Mouse (Mus musculus) neural tube, embryonic 11.5 days (tissue): ENCODE measurements at regions not wholly inside any gene's neighbourhood (a gene's known extent, or its start where the extent isn't known, plus 50 kb on each side); places are given as distances from the start of the nearest gene placed in this dataset.

Experiments used
- ATAC-seq: fragments of 200-750 bp; cut with Nextera tagmentation; 2 replicates; pipeline ENCODE4 v1.8.0; 2017; ENCODE audit warnings: moderate number of reproducible peaks, mild to moderate bottlenecking, moderate TSS enrichment, moderate library complexity; ENCODE audit not compliant: insufficient read depth, low FRiP score, low TSS enrichment
- DNase-seq: peaks from one replicate; pipeline ENCODE4 v3.0.0-alpha.2; 2015; ENCODE audit warnings: low spot score
- H3K27ac ChIP-seq: fragments of 300-500 bp; sonication (generic); 2 replicates; pipeline ENCODE4 v1.5.1; 2014; ENCODE audit warnings: low read depth, mild to moderate bottlenecking, low read length
- H3K27me3 ChIP-seq: fragments of 300-500 bp; sonication (generic); 2 replicates; pipeline ENCODE4 v1.6.1; 2014; ENCODE audit warnings: mild to moderate bottlenecking, low read length, mixed read lengths; ENCODE audit not compliant: control insufficient read depth, insufficient read depth
- H3K36me3 ChIP-seq: fragments of 300-500 bp; sonication (generic); 2 replicates; pipeline ENCODE4 v1.6.1; 2014; ENCODE audit warnings: mild to moderate bottlenecking, low read length, moderate library complexity, mixed read lengths; ENCODE audit not compliant: control insufficient read depth, insufficient read depth
- H3K4me1 ChIP-seq: fragments of 300-500 bp; sonication (generic); 2 replicates; pipeline ENCODE4 v1.6.1; 2014; ENCODE audit warnings: low read length, mixed read lengths; ENCODE audit not compliant: control insufficient read depth, insufficient read depth
- H3K4me2 ChIP-seq: fragments of 300-500 bp; sonication (generic); 2 replicates; pipeline ENCODE4 v1.6.1; 2014; ENCODE audit warnings: low read depth, mild to moderate bottlenecking, moderate library complexity
- H3K4me3 ChIP-seq: fragments of 300-500 bp; sonication (generic); 2 replicates; pipeline ENCODE4 v1.5.1; 2014; ENCODE audit warnings: low read depth, low read length
- H3K9ac ChIP-seq: fragments of 300-500 bp; sonication (generic); 2 replicates; pipeline ENCODE4 v1.6.1; 2014; ENCODE audit warnings: mild to moderate bottlenecking, low read length
- H3K9me3 ChIP-seq: fragments of 300-500 bp; sonication (generic); 2 replicates; pipeline ENCODE4 v1.6.1; 2016; ENCODE audit warnings: low read length; ENCODE audit not compliant: control insufficient read depth
- WGBS: fragments of 180-500 bp; shearing (Covaris S2); extraction: QIAGEN DNeasy Blood & Tissue Kit; methylation state at CpG from one replicate; pipeline ENCODE4 v1.1.7; 2014; 5-methylcytosine and 5-hydroxymethylcytosine counted together

- Histone ChIP-seq H3K9ac (no peak overlapping the region), H3K36me3 (no peaks in the 10 kb centered on the region), H3K4me1 (no peaks in the 10 kb centered on the region), H3K27ac (no peak overlapping the region), H3K4me3 (no peak overlapping the region), H3K27me3 (no peaks in the 10 kb centered on the region), H3K4me2 (no peak overlapping the region), H3K9me3 (no peaks in the 10 kb centered on the region)
- ATAC-seq (no peak), DNase-seq (no peak)
- WGBS = 85% methylated on average over 12 of the region's 12 CpGs
Observed at GRCm38 (mm10) chr12:17113465-17114177, 63.1 kb downstream of the Kcnf1 start.

- Histone ChIP-seq H3K9ac (no peak overlapping the region), H3K27me3 (no peaks in the 10 kb centered on the region), H3K27ac (no peak overlapping the region), H3K4me1 (no peaks in the 10 kb centered on the region), H3K4me3 (no peak overlapping the region), H3K36me3 (no peaks in the 10 kb centered on the region), H3K4me2 (no peak overlapping the region), H3K9me3 (no peaks in the 10 kb centered on the region)
- DNase-seq (no peak), ATAC-seq (no peak)
- 91% methylated on average over 7 of the region's 7 CpGs for WGBS
Observed at GRCm38 (mm10) chr12:17112781-17113464, 63.8 kb downstream of the Kcnf1 start.

- H3K4me1 ChIP-seq = no peaks in the 10 kb centered on the region
- no peak overlapping the region for H3K9ac ChIP-seq
- 85% methylated on average over 1 of the region's 1 CpGs for WGBS
- no peak overlapping the region for H3K4me3 ChIP-seq
- no peaks in the 10 kb centered on the region for H3K36me3 ChIP-seq
- DNase-seq = no peak
- no peak overlapping the region for H3K4me2 ChIP-seq
- no peak overlapping the region for H3K27ac ChIP-seq
- H3K9me3 ChIP-seq = no peaks in the 10 kb centered on the region
- H3K27me3 ChIP-seq = no peaks in the 10 kb centered on the region
- ATAC-seq = no peak
Observed at GRCm38 (mm10) chr12:17106220-17106619, 70.5 kb downstream of the Kcnf1 start.

- no peak overlapping the region for H3K9ac ChIP-seq
- H3K4me3 ChIP-seq = no peak overlapping the region
- H3K4me1 ChIP-seq = no peaks in the 10 kb centered on the region
- no peaks in the 10 kb centered on the region for H3K9me3 ChIP-seq
- H3K27me3 ChIP-seq = no peaks in the 10 kb centered on the region
- H3K36me3 ChIP-seq = no peaks in the 10 kb centered on the region
- WGBS = 85% methylated on average over 6 of the region's 6 CpGs
- H3K4me2 ChIP-seq = no peak overlapping the region
- H3K27ac ChIP-seq = no peak overlapping the region
- no peak for ATAC-seq
- no peak for DNase-seq
Observed at GRCm38 (mm10) chr12:17105057-17105712, 71.5 kb downstream of the Kcnf1 start.

GRCm38 (mm10) chr12:17101842-17102241 lies 74.8 kb downstream of the Kcnf1 start:
- Histone ChIP-seq H3K4me1 (peaks cover 5% of the 10 kb centered on the region), H3K9me3 (no peaks in the 10 kb centered on the region), H3K4me3 (no peak overlapping the region), H3K9ac (no peak overlapping the region), H3K27me3 (no peaks in the 10 kb centered on the region), H3K4me2 (no peak overlapping the region), H3K27ac (no peak overlapping the region), H3K36me3 (no peaks in the 10 kb centered on the region)
- no peak for DNase-seq
- ATAC-seq = no peak
- 90% methylated on average over 3 of the region's 3 CpGs for WGBS

GRCm38 (mm10) chr12:17097800-17098271 lies 78.9 kb downstream of the Kcnf1 start:
- Histone ChIP-seq H3K27me3 (no peaks in the 10 kb centered on the region), H3K9me3 (no peaks in the 10 kb centered on the region), H3K4me1 (peaks cover 8% of the 10 kb centered on the region), H3K9ac (no peak overlapping the region), H3K36me3 (no peaks in the 10 kb centered on the region), H3K4me2 (no peak overlapping the region), H3K4me3 (no peak overlapping the region), H3K27ac (0 out of 2 replicates have a peak overlapping the region, but pooled peaks have one; percentile 60)
- peak; percentile 50 for DNase-seq
- WGBS = 44% methylated on average over 15 of the region's 15 CpGs
- ATAC-seq = peak; percentile 85

GRCm38 (mm10) chr12:17094758-17095157 lies 81.9 kb downstream of the Kcnf1 start:
- H3K9ac ChIP-seq = no peak overlapping the region
- no peak overlapping the region for H3K4me2 ChIP-seq
- H3K4me3 ChIP-seq = no peak overlapping the region
- H3K36me3 ChIP-seq = no peaks in the 10 kb centered on the region
- WGBS = 90% methylated on average over 4 of the region's 4 CpGs
- H3K27ac ChIP-seq = no peak overlapping the region
- no peaks in the 10 kb centered on the region for H3K27me3 ChIP-seq
- H3K4me1 ChIP-seq = peaks cover 8% of the 10 kb centered on the region
- ATAC-seq (no peak), DNase-seq (no peak)
- no peaks in the 10 kb centered on the region for H3K9me3 ChIP-seq

- no peak overlapping the region for H3K4me3 ChIP-seq
- H3K27me3 ChIP-seq = no peaks in the 10 kb centered on the region
- ATAC-seq (no peak), DNase-seq (no peak)
- 76% methylated on average over 3 of the region's 3 CpGs for WGBS
- H3K36me3 ChIP-seq = no peaks in the 10 kb centered on the region
- H3K9ac ChIP-seq = no peak overlapping the region
- no peaks in the 10 kb centered on the region for H3K9me3 ChIP-seq
- peaks cover 8% of the 10 kb centered on the region for H3K4me1 ChIP-seq
- no peak overlapping the region for H3K27ac ChIP-seq
- no peak overlapping the region for H3K4me2 ChIP-seq
Observed at GRCm38 (mm10) chr12:17093772-17094171, 82.2 kb upstream of the 2410004P03Rik start.
